Mouse (Mus musculus) liver, adult 2 months (tissue): Measurements from ENCODE around the gene Etv5.

ENCODE experiments used
- CTCF ChIP-seq: fragments of 200-500 bp; IDR thresholded peaks from 2 replicates; pipeline ENCODE4 v1.5.1; 2011; ENCODE audit warnings: low read depth, low read length, control low read depth
- POLR2A ChIP-seq: fragments of 200-500 bp; IDR thresholded peaks from 2 replicates; pipeline ENCODE4 v1.6.1; 2011; ENCODE audit warnings: low read length, control low read depth; ENCODE audit not compliant: insufficient read depth; ENCODE audit errors: extremely low read depth

DNA sequence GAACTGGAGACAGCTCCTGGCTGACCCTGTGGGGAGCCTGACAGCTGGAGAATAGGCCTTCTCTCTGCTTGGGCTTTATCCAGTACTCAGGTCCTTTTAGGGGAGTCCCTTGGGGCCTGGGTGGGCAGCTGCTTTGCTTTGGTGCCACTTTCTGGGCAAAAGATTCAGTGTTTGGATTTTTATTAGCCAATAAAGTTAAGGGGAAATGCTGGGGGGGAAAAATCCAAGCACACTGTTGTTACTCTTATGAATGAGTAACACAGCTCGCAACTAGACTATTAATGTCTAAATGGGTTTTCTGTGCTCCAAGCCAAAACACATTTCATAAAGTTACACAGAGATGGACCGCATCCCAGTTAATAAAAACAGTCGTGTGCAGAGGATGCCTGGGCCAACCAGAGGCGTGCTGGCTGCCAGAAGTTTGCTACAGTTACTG is 98.3 kb downstream of the Etv5 start:
- no peak for TF ChIP-seq CTCF
- no peak for TF ChIP-seq POLR2A
